Comparison of ENCODE assay signal across 8 mouse cellular contexts in genomic region chrX:77050401-77051381, GRCm38 (mm10).
DNase-seq lines count a peak whose midpoint lies in the region; ATAC-seq and TF ChIP-seq lines count a peak whose summit lies in the region.

No protein-coding gene starts in this region.

- ATAC-seq in heart, embryonic 11.5 days (replicated peaks; ENCODE audit: insufficient number of reproducible peaks, low FRiP score, low TSS enrichment) = no peak
- ATAC-seq in hindbrain, embryonic 11.5 days (ENCODE audit: low FRiP score) = peak; percentile 88
- ATAC-seq in neural tube, embryonic 13.5 days (ENCODE audit: low read depth) = peak; percentile 93
- no peak for ATAC-seq in intestine, postnatal 0 days

- no peak overlapping the region for H3K27ac ChIP-seq in heart, embryonic 11.5 days (ENCODE audit: low read depth, low read length)
- H3K27ac ChIP-seq in hindbrain, embryonic 11.5 days (ENCODE audit: low read depth, low read length) = no peak overlapping the region
- peak overlapping the region; percentile 52; the same call in 1 of the 2 replicates for H3K27ac ChIP-seq in neural tube, embryonic 13.5 days (replicated peaks)
- H3K27ac ChIP-seq in intestine, postnatal 0 days (ENCODE audit: low read depth, low read length) = no peak overlapping the region

- WGBS in heart, embryonic 11.5 days (ENCODE audit: insufficient replicate concordance) = 54% methylated on average over 5 of the region's 5 CpGs
- 47% methylated on average over 5 of the region's 5 CpGs for WGBS in hindbrain, embryonic 11.5 days
- WGBS in neural tube, embryonic 13.5 days = 37% methylated on average over 5 of the region's 5 CpGs
- WGBS in intestine, postnatal 0 days = 48% methylated on average over 5 of the region's 5 CpGs

- no peak overlapping the region for H3K4me2 ChIP-seq in heart, embryonic 11.5 days
- no peak overlapping the region for H3K4me2 ChIP-seq in hindbrain, embryonic 11.5 days (replicated peaks; ENCODE audit: low read depth, low read length)
- H3K4me2 ChIP-seq in neural tube, embryonic 13.5 days = no peak overlapping the region
- no peak overlapping the region for H3K4me2 ChIP-seq in intestine, postnatal 0 days (replicated peaks; ENCODE audit: low read depth)

- TF ChIP-seq CTCF in intestine, postnatal 0 days (IDR thresholded peaks at IDR 0.05; ENCODE audit: low read depth) = no peak

- peak; percentile 3 for DNase-seq in heart, adult 8-10 months (ENCODE audit: low spot score)
- peak; percentile 70 for DNase-seq in embryo, embryonic 11 days
- DNase-seq in hindbrain, embryonic 11.5 days (ENCODE audit: low spot score) = peak; percentile 60
- DNase-seq in layer of hippocampus, adult 9-11 months = peak; percentile 14
- no peak for DNase-seq in urinary bladder, adult 2 months (ENCODE audit: low spot score)

- H3K27me3 ChIP-seq in heart, embryonic 11.5 days (ENCODE audit: control insufficient read depth, insufficient read depth, low read length) = no peaks in the 10 kb centered on the region
- no peaks in the 10 kb centered on the region for H3K27me3 ChIP-seq in hindbrain, embryonic 11.5 days (ENCODE audit: control insufficient read depth, insufficient read depth, low read length)
- H3K27me3 ChIP-seq in neural tube, embryonic 13.5 days = no peaks in the 10 kb centered on the region
- no peaks in the 10 kb centered on the region for H3K27me3 ChIP-seq in intestine, postnatal 0 days (replicated peaks; ENCODE audit: control insufficient read depth, insufficient read depth, low read length)

- no peaks in the 10 kb centered on the region for H3K4me1 ChIP-seq in heart, embryonic 11.5 days (ENCODE audit: control insufficient read depth, insufficient read depth, low read length)
- no peaks in the 10 kb centered on the region for H3K4me1 ChIP-seq in hindbrain, embryonic 11.5 days (replicated peaks; ENCODE audit: control insufficient read depth, insufficient read depth, low read length)
- H3K4me1 ChIP-seq in neural tube, embryonic 13.5 days (replicated peaks) = peaks cover 8% of the 10 kb centered on the region; the same call in 1 of the 2 replicates
- no peaks in the 10 kb centered on the region for H3K4me1 ChIP-seq in intestine, postnatal 0 days (replicated peaks; ENCODE audit: control insufficient read depth, insufficient read depth, low read length)

- H3K9ac ChIP-seq in heart, embryonic 11.5 days (ENCODE audit: low read depth, low read length) = no peak overlapping the region
- H3K9ac ChIP-seq in hindbrain, embryonic 11.5 days (ENCODE audit: low read depth, low read length) = no peak overlapping the region
- H3K9ac ChIP-seq in neural tube, embryonic 13.5 days = no peak overlapping the region
- no peak overlapping the region for H3K9ac ChIP-seq in intestine, postnatal 0 days (ENCODE audit: low read depth, low read length)

- H3K4me3 ChIP-seq in heart, embryonic 11.5 days (ENCODE audit: low read depth, low read length) = no peak overlapping the region
- no peak overlapping the region for H3K4me3 ChIP-seq in hindbrain, embryonic 11.5 days (ENCODE audit: low read depth, low read length)
- no peak overlapping the region for H3K4me3 ChIP-seq in neural tube, embryonic 13.5 days
- H3K4me3 ChIP-seq in intestine, postnatal 0 days (ENCODE audit: low read depth, low read length) = no peak overlapping the region

- no peaks in the 10 kb centered on the region for H3K36me3 ChIP-seq in heart, embryonic 11.5 days (ENCODE audit: control insufficient read depth, insufficient read depth, low read length)
- no peaks in the 10 kb centered on the region for H3K36me3 ChIP-seq in hindbrain, embryonic 11.5 days (ENCODE audit: control insufficient read depth, insufficient read depth, low read length)
- no peaks in the 10 kb centered on the region for H3K36me3 ChIP-seq in neural tube, embryonic 13.5 days
- H3K36me3 ChIP-seq in intestine, postnatal 0 days (ENCODE audit: control insufficient read depth, insufficient read depth) = no peaks in the 10 kb centered on the region

- H3K9me3 ChIP-seq in heart, embryonic 11.5 days (replicated peaks; ENCODE audit: control insufficient read depth, low read length) = no peaks in the 10 kb centered on the region
- no peaks in the 10 kb centered on the region for H3K9me3 ChIP-seq in hindbrain, embryonic 11.5 days (ENCODE audit: control insufficient read depth, low read length)
- H3K9me3 ChIP-seq in neural tube, embryonic 13.5 days = no peaks in the 10 kb centered on the region
- H3K9me3 ChIP-seq in intestine, postnatal 0 days (ENCODE audit: control insufficient read depth) = no peaks in the 10 kb centered on the region

Comparison
In these comparisons a context has a peak if more than half of its experiments do, and no peak if none do; other contexts are left out.
1. ATAC-seq: peak in hindbrain, embryonic 11.5 days (single experiment) and neural tube, embryonic 13.5 days (single experiment); none in heart, embryonic 11.5 days (single experiment) and intestine, postnatal 0 days (single experiment).